Mouse (Mus musculus) hematopoietic multipotent progenitor cell, adult 10-12 weeks (in vitro differentiated cells): ENCODE data around the gene Fundc2. TPM values are rescaled to one million over a fixed set of nuclear protein-coding genes. Genes with fewer than 3 reads are reported as not detected.

ENCODE experiments used
- polyA plus RNA-seq: library from polyadenylated mRNA; stranded (reverse); fragments of >175 nt; gene quantifications from 2 replicates; pipeline ENCODE4 v1.2.3, GENCODE M21; 2012; ENCODE audit warnings: low replicate concordance

Gene Fundc2
- polyA plus RNA-seq = 0.23 and 2.0 TPM in 2 replicates

DNA sequence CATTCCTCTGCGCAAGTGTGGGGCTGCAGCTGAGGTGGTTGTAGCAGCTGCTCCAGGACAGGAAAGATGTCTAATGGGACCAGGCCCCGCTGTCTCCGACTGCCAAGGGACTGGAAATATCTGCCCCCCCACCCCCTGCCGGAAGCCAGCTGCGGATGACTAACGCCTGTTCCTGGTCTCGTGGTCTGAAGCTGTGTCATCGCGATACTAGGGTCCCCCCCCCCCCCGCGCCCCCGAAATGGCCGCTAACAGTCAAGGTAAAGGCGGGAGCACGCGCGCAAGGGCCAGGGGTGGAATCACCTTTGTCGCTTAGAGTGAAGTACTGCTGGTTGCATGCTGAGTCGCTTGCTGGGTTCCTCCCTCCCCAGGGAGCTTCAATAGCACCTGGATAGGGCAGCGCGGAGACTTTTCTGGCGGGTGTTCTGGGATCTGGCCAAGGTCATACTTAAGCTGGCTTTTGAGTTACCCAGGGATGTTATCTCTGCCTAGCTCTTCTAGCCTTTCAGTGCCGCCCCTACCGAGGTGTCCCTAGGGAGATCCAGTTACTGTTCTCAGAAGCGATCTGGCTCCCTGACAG, at the start of gene Fundc2, which contains the start of gene F8:
Fundc2 (plus strand) TSS at position 205 of the 577 bp plus-strand sequence.
F8 (minus strand) TSS at position 421 of the 577 bp plus-strand sequence.

DNA sequence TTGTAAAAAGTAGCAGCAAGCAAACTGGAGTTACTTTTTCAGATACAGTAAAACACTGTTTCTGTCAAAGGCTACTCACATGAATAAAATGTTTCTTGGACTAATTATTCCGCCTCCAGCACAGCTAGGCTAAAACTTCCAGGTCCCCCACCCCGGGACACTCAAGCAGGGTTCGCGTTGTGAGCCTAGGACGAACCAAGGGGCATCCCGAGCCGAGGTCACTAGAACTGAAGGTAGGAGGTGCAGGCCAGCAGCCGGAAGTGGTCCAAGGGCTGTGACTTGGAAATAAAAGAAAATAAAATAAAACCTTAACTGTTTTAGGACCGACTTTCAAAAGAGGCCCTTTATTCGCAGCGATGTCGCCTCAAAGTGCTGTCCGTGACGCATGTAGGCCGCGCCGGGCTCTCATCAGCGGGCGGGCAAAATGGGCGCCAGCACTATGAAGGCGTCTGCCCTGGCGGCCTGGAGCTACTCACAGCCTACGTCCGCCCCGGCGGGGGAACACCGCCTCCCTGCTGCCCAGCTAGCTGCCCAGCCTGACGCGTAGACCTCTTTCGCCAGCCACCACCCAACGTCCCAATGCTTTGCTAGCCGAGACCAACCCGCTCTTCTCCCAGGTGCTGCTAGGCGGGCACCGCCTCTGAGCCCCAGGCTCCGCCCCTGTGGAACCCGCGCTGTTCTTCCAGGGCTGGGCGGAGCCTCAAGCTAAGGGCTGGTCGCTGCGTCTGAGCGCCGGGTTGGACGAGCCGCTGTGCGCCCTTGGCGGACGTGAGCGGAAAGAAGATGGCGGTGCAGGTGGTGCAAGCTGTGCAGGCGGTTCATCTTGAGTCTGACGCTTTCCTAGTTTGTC, 34.0 kb downstream of the Fundc2 start, which contains the start of the genes Cmc4, Mtcp1 and Brcc3:
Cmc4 (minus strand) TSS at position 649 of the 850 bp plus-strand sequence.
Mtcp1 (minus strand) TSS at position 653 of the 850 bp plus-strand sequence.
Brcc3 (plus strand) TSS at position 693 of the 850 bp plus-strand sequence.

Other genes with a start within 250 kb of the Fundc2 start
- gene Smim9, start 218.6 kb upstream of the Fundc2 start, polyA plus RNA-seq = not detected in 2 replicates
- gene F8, start 216 bp downstream of the Fundc2 start, polyA plus RNA-seq = 0.04 TPM in 1 of 2 replicates, not detected in the other
- gene Cmc4, start 34.2 kb downstream of the Fundc2 start, polyA plus RNA-seq = 6.9 and 9.7 TPM in 2 replicates
- gene Mtcp1, start 34.2 kb downstream of the Fundc2 start, polyA plus RNA-seq = 0.09 and 1.4 TPM in 2 replicates
- gene Brcc3, start 34.2 kb downstream of the Fundc2 start, polyA plus RNA-seq = 0.22 and 1.3 TPM in 2 replicates
- 1.4 and 3.6 TPM in 2 replicates for gene Vbp1, start 131.9 kb downstream of the Fundc2 start, polyA plus RNA-seq
- gene Rab39b, start 195.8 kb downstream of the Fundc2 start, polyA plus RNA-seq = 0.04 and 0.11 TPM in 2 replicates